Mouse (Mus musculus): ENCODE results near the gene Suz12. TPM values are rescaled to one million over a fixed set of nuclear protein-coding genes. Genes with fewer than 3 reads are reported as not detected.
"Not testable (repeated sequence)": the region's sequence is repeated elsewhere in the genome, so short reads cannot be mapped to it uniquely, and the experiment has no call there.

Suz12 gene
- polyA plus RNA-seq, 1 experiment = 5.9 TPM

GRCm38 (mm10) chr11:79987896-79988295 lies 5.0 kb upstream of the Suz12 start:
- 92% methylated on average over 3 of the region's 3 CpGs for WGBS
- no peak for DNase-seq (ENCODE audit: low read depth, low spot score)

DNA sequence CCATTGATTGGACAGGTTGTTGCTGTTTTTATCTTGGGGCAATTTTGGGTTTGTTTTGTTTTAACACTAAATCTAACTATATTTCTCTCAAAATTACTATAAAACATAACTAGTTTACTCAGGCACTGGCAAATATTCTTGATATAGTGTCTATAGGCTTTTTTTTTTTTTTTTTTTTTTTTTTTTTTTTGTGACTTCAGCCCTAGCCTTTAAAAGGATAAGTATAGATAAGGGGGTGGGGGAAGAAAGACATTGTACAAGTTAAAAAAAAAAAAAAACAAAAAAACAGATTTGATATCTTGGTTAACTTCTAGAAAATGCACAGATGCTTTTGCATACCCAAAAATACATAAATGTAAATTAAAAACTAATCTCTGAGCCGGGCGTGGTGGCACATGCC lies 2.8 kb upstream of the Suz12 start:
- no peak for DNase-seq (ENCODE audit: low read depth, low spot score)
- WGBS = 87% methylated on average over 2 of the region's 2 CpGs

GRCm38 (mm10) chr11:79991600-79991999 lies 1.3 kb upstream of the Suz12 start:
- WGBS = 93% methylated on average over 5 of the region's 5 CpGs
- no peak for DNase-seq (ENCODE audit: low read depth, low spot score)

DNA sequence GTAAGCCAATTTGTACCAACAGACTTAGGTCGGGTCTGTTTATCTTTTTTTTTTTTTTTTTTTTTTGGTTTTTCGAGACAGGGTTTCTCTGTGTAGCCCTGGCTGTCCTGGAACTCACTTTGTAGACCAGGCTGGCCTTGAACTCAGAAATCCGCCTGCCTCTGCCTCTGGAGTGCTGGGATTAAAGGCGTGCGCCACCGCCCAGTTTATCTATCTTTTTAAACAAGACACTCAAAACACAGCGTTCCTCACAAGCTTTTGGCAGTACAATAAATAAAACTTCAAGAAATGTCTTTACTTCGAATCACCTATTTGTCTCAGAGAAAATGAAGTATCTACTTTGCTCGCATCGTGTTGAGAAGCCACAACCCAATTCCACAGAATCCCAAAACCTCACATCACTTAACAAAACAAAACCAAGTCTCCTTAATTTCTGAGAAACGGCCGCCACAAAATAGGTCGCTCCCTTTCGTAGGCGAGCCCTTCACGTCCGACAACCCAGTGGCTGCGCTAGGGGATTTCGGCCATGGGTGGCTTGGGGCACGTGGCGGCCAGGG lies 793 bp upstream of the Suz12 start:
- DNase-seq (ENCODE audit: low read depth, low spot score) = no peak
- 12% methylated on average over 21 of the region's 21 CpGs for WGBS

DNA sequence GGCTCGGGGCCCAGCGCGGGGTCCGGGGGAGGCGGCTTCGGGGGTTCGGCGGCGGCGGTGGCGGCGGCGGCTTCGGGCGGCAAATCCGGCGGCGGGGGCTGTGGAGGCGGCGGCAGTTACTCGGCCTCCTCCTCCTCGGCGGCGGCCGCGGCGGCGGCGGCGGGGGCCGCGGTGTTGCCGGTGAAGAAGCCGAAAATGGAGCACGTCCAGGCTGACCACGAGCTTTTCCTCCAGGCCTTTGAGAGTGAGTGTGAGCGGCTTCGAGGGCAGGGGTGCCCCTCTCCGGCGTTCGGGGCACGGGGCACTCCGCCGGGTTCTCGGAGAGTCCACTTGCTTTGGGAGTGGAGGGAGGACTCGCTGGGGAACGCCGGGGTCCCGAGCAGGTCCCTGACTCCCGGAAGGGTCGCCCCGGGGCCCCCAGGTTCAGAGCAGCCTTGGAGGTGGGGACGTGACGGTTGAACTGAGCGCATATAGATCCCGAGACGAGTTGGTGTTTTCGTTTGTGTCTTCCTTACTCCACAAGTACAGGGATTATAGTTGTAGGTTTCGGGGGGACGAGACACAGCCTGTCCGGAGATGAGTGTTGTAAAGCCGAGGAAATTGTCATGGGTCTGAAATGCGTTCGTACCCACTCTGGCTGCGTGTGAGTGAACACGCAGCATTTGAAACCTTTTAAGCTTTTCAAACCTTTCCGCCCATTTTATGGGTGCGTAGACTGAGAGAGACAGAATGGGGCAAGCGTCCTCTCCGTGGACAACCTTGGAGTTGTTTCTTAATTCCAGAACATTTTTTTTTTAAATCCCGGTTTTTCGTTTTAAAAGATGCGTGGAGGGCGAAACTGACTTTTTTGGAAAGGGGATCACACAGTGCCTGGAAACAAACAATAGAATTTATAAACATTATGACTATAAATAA lies 707 bp downstream of the Suz12 start:
- peak; percentile 36 for DNase-seq (ENCODE audit: low read depth, low spot score)
- 2% methylated on average over 66 of the region's 74 CpGs for WGBS

DNA sequence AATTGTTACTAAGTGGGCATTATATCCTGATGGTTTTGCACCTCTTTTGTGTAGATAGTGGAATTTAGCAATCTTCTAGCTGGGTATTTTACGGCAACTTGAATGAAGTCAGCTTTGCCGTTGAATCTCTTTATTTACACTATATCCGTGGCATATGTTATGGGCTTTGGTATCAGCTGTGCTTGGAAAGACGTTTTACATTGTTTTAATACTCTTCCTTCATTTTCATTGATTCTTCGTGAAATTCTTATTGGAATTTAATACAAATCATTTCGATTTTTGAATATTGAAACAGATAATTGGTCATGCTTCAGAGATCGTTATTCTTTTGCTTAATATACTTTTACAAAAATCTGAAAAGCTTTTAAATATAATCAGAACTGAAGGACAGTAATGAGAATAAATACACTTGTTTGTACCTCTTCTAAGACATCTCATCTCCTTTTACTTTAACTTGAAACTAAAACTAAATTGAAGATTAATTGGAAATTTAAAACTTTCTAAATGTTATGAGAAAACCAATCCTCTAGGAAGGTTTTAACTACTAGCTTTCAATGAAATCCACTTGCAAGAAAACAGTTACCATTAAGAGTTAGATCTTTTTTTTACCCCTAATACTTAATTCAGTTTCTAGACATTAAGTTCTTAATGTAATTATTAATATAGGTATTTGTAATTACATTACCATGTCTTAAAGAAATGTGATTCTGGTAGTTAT lies 1.5 kb downstream of the Suz12 start:
- DNase-seq (ENCODE audit: low read depth, low spot score) = no peak
- WGBS = 3% methylated on average over 7 of the region's 7 CpGs

DNA sequence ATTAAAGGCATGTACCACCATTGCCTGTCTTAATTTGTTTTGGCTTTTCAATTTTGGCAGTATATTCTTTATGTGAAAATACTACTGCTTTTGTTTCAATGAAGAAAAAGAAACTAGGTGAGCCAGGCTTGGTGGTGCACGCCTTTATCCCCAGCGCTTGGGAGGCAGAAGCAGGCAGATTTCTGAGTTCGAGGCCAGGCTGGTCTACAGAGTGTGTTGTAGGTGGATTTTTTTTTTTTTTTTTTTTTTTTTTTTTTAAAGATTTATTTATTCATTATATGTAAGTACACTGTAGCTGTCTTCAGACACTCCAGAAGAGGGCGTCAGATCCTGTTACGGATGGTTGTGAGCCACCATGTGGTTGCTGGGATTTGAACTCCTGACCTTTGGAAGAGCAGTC lies 23.6 kb downstream of the Suz12 start:
- not testable (repeated sequence) for DNase-seq (ENCODE audit: low read depth, low spot score)
- WGBS = 91% methylated on average over 4 of the region's 5 CpGs

DNA sequence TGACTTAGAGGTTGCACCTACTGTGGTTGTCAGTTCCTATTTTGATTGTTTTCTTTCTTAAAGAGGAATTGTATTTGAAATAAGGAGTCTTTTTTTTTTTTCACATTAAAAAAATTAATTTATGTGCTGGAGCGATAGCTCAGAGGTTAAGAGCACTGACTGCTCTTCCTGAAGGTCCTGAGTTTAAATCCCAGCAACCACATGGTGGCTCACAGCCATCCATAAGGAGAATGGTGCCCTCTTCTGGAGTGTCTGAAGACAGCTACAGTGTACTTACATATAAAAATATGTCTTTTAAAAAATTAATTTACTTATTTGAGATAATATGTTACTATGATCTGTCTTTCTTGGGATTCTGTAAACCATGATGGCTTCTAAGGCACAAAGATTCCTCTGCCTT lies 26.9 kb downstream of the Suz12 start:
- 91% methylated on average over 1 of the region's 1 CpGs for WGBS
- DNase-seq (ENCODE audit: low read depth, low spot score) = no peak

DNA sequence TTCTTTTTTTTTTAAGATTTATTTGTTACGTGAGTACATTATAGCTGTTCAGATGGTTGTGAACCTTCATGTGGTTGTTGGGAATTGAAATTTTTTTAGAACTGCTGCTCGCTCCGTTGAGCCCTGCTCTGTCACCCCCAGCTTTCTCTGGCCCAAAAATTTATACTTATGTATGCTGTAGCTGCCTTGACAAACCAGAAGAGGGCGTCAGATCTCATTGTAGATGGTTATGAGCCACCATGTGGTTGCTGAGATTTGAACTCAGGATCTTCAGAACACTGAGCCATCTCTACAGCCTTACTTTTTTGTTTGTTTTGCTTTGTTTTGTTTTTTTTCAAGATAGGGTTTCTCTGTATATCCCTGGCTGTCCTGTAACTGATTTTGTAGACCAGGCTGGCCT lies 28.4 kb downstream of the Suz12 start:
- 92% methylated on average over 4 of the region's 4 CpGs for WGBS
- no peak for DNase-seq (ENCODE audit: low read depth, low spot score)

DNA sequence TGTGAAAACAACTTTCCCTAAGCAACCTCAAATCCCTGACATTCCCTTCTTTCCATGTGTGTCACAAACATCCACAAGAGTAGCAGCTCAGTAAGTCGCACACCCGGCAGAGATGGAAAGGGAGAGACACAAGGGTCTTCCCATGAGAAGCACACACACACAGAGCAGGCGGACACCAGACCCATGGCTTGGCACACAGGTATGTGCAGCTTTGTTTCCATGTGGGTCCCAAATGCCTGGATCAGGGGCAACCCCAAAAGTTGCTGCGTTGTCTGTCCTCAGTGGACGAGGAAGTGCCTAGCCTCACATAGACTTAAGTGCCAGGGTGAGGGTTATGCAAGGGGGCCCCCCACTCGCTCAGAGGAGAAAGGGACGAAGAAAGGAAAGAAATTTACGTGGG lies 44.6 kb downstream of the Suz12 start:
- 75% methylated on average over 8 of the region's 8 CpGs for WGBS
- DNase-seq (ENCODE audit: low read depth, low spot score) = no peak

GRCm38 (mm10) chr11:80042615-80043418 lies 49.9 kb downstream of the Suz12 start:
- WGBS = 47% methylated on average over 10 of the region's 10 CpGs
- peak; percentile 14 for DNase-seq (ENCODE audit: low read depth, low spot score)

DNA sequence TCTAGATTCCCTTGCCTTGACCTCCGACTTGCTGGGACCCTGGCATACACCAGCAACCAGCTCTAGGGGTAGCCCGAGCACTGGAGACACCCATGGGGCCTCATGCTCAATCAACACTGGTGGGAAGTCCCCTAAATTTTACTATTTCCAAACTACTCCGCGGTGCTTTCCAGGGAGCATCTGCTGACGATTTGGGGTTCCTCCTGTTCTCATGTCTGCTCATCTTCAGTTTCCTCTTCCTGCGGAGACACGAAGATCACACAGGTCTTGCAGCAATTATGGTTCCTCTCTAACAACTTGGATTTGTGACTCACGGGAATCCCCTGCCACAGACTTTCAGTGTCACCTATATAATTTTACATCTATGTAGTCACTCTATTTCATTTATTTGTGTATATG lies 50.5 kb downstream of the Suz12 start:
- no peak for DNase-seq (ENCODE audit: low read depth, low spot score)
- 89% methylated on average over 8 of the region's 8 CpGs for WGBS

- 84% methylated on average over 7 of the region's 7 CpGs for WGBS
- no peak for DNase-seq (ENCODE audit: low read depth, low spot score)
Observed at GRCm38 (mm10) chr11:80046856-80047255, 54.0 kb downstream of the Suz12 start.

GRCm38 (mm10) chr11:80050088-80050487 lies 57.2 kb downstream of the Suz12 start:
- WGBS = 67% methylated on average over 2 of the region's 2 CpGs
- DNase-seq (ENCODE audit: low read depth, low spot score) = no peak

GRCm38 (mm10) chr11:80052456-80052855 lies 59.5 kb downstream of the Suz12 start:
- DNase-seq (ENCODE audit: low read depth, low spot score) = no peak
- 78% methylated on average over 7 of the region's 7 CpGs for WGBS

GRCm38 (mm10) chr11:80053171-80053570 lies 60.3 kb downstream of the Suz12 start:
- 95% methylated on average over 5 of the region's 5 CpGs for WGBS
- DNase-seq (ENCODE audit: low read depth, low spot score) = no peak

- no peak for DNase-seq (ENCODE audit: low read depth, low spot score)
- WGBS = 64% methylated on average over 4 of the region's 4 CpGs
Observed at GRCm38 (mm10) chr11:80054659-80055058, 61.8 kb downstream of the Suz12 start.

- no peak for DNase-seq (ENCODE audit: low read depth, low spot score)
- WGBS = 90% methylated on average over 9 of the region's 9 CpGs
Observed at GRCm38 (mm10) chr11:80056141-80056540, 63.2 kb downstream of the Suz12 start.

GRCm38 (mm10) chr11:80062159-80062558 lies 69.3 kb downstream of the Suz12 start:
- WGBS = 65% methylated on average over 4 of the region's 4 CpGs

DNA sequence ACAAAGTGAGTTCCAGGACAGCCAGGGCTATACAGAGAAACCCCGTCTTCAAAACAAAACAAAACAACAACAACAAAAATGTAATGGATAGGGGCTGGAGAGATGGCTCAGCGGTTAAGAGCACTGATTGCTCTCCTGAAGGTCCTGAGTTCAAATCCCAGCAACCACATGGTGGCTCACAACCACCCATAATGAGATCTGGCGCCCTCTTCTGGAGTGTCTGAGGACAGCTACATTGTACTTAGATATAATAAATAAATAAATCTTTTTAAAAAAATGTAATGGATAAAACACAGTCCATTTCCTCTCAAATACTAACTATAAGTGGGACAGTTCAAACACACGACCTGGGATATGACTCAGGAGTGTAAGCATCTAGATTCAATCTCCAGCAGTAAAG lies 73.5 kb downstream of the Suz12 start:
- 88% methylated on average over 4 of the region's 4 CpGs for WGBS

More at GRCm38 (mm10) chr11:80062159-80062558, 69.3 kb downstream of the Suz12 start:
- DNase-seq (ENCODE audit: low read depth, low spot score) = no peak

More for the DNA sequence above, 73.5 kb downstream of the Suz12 start:
- DNase-seq (ENCODE audit: low read depth, low spot score) = not testable (repeated sequence)

Measured in large intestine, adult 2 months (tissue).